Mouse (Mus musculus) kidney, adult 10 weeks (tissue): ENCODE results near the gene Oasl2. TPM values are rescaled to one million over a fixed set of nuclear protein-coding genes. Genes with fewer than 3 reads are reported as not detected.

Source experiments
- polyA plus RNA-seq: library from polyadenylated mRNA; stranded (reverse); fragments of 350-450 nt; fragmentation: Illumina TruSeq; extraction: RNeasy Lipid Tissue Mini Kit (QIAGEN cat#74804); gene quantifications from one replicate; pipeline ENCODE4 v1.2.3, GENCODE M21; 2014; ENCODE audit warnings: low read depth, low replicate concordance

Gene Oasl2
- 15.1 TPM for polyA plus RNA-seq

GRCm38 (mm10) chr5:114896688-114897373 is at the start of gene Oasl2:
Oasl2 (plus strand) TSS chr5:114896936.

GRCm38 (mm10) chr5:114853364-114853763 is 43.4 kb upstream of the Oasl2 start, which contains the start of gene 4930519G04Rik:
4930519G04Rik (plus strand) TSS chr5:114853664.

GRCm38 (mm10) chr5:114858582-114858981 is 38.2 kb upstream of the Oasl2 start, which contains the start of gene Gm9936:
Gm9936 (minus strand) TSS chr5:114858682.

GRCm38 (mm10) chr5:114922998-114923473 is 26.3 kb downstream of the Oasl2 start, which contains the start of gene Oasl1:
Oasl1 (plus strand) TSS chr5:114923240.

GRCm38 (mm10) chr5:114942074-114942765 is 45.5 kb downstream of the Oasl2 start, which contains the start of gene 2210016L21Rik:
2210016L21Rik (plus strand) TSS chr5:114942158.

Other genes starting within 250 kb of the Oasl2 start
- gene Trpv4, start 238.5 kb upstream of the Oasl2 start, polyA plus RNA-seq, result 0.81 TPM
- gene Gltp, start 206.0 kb upstream of the Oasl2 start, polyA plus RNA-seq, result 28.0 TPM
- gene Tchp, start 189.2 kb upstream of the Oasl2 start, polyA plus RNA-seq, result 0.69 TPM
- 28.5 TPM for gene Ankrd13a, start 122.3 kb upstream of the Oasl2 start, polyA plus RNA-seq
- 8.2 TPM for gene Git2, start 121.4 kb upstream of the Oasl2 start, polyA plus RNA-seq
- 32.9 TPM for gene 1500011B03Rik, start 73.5 kb upstream of the Oasl2 start, polyA plus RNA-seq
- not detected for gene 4930519G04Rik, start 43.3 kb upstream of the Oasl2 start, polyA plus RNA-seq
- not detected for gene Gm9936, start 38.3 kb upstream of the Oasl2 start, polyA plus RNA-seq
- not detected for gene Oasl1, start 26.3 kb downstream of the Oasl2 start, polyA plus RNA-seq
- 1.8 TPM for gene 2210016L21Rik, start 45.2 kb downstream of the Oasl2 start, polyA plus RNA-seq
- not detected for gene Hnf1a, start 74.2 kb downstream of the Oasl2 start, polyA plus RNA-seq
- 31.7 TPM for gene Sppl3, start 114.2 kb downstream of the Oasl2 start, polyA plus RNA-seq
- not detected for gene Gm10401, start 201.4 kb downstream of the Oasl2 start, polyA plus RNA-seq
- gene Acads, start 222.4 kb downstream of the Oasl2 start, polyA plus RNA-seq, result 4.5 TPM
- gene Unc119b, start 238.0 kb downstream of the Oasl2 start, polyA plus RNA-seq, result 13.2 TPM